Mouse (Mus musculus) splenic B cell, adult 2 months (primary cell): ENCODE results near the gene Rbpj.
"Not testable (repeated sequence)": the region's sequence is repeated elsewhere in the genome, so short reads cannot be mapped to it uniquely, and the experiment has no call there.

Experiments used
- DNase-seq: peaks from one replicate; pipeline ENCODE4 v3.0.0-alpha.2; 2011; ENCODE audit warnings: low read depth, low spot score
- H3K27me3 ChIP-seq: 2 replicates; pipeline ENCODE4 v1.6.1; 2012; ENCODE audit warnings: mild to moderate bottlenecking, low read length, moderate library complexity, mixed read lengths; ENCODE audit not compliant: control insufficient read depth, poor library complexity, insufficient read depth, severe bottlenecking
- H3K36me3 ChIP-seq: 2 replicates; pipeline ENCODE4 v1.6.1; 2012; ENCODE audit warnings: mild to moderate bottlenecking, low read length, moderate library complexity, mixed read lengths; ENCODE audit not compliant: control insufficient read depth, poor library complexity, insufficient read depth, severe bottlenecking

The Rbpj gene

DNA sequence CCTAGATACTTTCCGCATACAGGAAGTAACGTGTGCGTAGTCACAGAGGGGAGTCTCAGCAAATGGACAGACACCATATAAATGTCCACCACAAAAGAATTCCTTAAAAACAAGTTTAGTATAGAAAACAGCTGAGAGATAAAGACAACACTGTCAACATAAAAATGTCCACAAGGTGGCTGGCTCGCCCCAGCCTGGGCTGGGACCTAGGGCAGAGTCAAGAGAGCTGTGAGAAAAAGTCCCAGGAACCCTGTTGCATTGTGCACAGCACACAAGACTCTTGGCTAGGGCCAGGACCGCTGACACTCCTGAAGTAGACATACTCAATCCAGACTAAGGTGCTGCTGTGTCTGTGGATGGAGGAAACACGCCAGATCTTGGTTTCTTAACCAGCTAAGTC is 192.0 kb downstream of the Rbpj start:
- H3K27me3 ChIP-seq, result no peaks in the 10 kb centered on the region
- DNase-seq, result no peak
- no peaks in the 10 kb centered on the region; the same call in 1 of the 2 replicates for H3K36me3 ChIP-seq

DNA sequence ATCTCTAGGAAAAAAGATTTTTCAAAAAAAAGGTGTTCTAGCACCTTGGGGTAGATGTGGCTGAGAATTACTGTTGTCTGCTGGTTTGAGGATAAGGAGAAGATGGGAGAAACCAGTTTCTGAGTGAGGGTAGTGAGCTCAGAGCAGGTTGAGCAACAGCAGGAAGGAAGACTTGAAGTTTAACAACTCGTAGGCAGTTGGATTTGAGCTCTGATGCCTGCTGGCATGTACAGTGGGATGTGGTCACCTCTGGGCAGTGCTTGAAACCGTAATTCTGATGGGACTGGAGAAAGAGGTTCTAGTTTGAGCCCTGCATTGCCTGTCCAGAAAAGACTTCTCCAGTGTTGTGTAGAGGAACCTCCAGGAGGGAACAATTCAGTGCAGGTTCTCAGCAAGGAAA is 195.6 kb downstream of the Rbpj start:
- DNase-seq, result no peak
- no peaks in the 10 kb centered on the region; the same call in 1 of the 2 replicates for H3K36me3 ChIP-seq
- no peaks in the 10 kb centered on the region for H3K27me3 ChIP-seq

DNA sequence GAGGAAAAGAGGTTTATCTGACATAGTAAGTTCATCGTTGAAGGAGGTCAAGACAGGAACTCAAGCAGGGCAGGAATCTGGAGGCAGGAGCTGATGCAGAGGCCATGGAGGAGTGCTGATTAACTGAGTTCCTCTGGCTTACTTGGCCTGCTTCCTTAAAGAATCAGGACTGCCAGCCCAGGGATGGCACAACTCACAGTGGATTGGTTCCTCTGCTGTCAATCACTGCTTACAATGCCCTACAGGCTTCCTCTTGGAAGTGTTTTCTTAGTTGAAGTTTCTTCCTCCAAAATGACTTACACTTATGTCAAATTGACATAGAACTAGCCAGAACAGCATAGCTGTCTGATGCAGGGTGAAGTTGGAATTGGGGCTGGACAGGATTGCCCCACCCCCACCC is 196.5 kb downstream of the Rbpj start:
- Histone ChIP-seq H3K27me3 (no peaks in the 10 kb centered on the region), H3K36me3 (no peaks in the 10 kb centered on the region; the same call in 1 of the 2 replicates)
- DNase-seq, result no peak

DNA sequence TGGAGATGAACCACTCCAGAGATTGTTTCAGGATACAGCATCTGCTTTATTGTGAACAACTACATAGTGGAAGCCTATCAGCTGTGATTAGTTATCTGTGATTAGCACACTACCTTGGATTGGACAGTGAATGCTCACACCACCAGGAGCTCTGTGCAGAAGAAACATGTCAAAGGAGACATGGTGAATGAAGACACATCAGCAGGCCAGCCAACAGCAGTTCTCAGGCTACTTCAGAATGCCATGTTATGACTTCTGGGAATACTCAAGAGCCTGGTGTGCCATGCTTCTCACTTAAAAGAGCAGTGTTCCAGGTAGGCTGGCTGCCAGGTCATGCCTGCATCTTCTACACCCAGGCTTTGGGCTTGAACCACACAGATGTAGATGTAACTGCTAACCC is 197.7 kb downstream of the Rbpj start:
- H3K36me3 ChIP-seq, result no peaks in the 10 kb centered on the region; the same call in 1 of the 2 replicates
- DNase-seq, result no peak
- H3K27me3 ChIP-seq, result no peaks in the 10 kb centered on the region

DNA sequence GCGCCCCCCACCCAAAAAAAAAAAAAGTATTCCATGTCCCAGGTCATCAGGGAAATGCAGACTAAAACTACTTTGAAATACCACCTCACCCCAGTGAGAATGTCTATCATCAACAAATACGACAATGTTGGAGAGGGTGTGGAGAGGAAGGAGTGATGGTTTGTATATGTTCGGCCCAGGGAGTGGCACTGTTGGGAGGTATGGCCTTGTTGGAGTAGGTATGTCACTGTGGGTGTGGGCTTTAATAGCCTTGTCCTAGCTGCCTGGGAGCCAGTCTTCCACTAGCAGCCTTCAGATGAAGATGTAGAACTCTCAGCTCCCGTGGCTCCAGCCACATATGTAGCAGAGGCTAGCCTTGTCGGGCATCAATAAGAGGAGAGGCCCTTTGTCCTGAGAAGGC is 202.1 kb downstream of the Rbpj start:
- DNase-seq, result no peak
- H3K36me3 ChIP-seq, result no peaks in the 10 kb centered on the region

DNA sequence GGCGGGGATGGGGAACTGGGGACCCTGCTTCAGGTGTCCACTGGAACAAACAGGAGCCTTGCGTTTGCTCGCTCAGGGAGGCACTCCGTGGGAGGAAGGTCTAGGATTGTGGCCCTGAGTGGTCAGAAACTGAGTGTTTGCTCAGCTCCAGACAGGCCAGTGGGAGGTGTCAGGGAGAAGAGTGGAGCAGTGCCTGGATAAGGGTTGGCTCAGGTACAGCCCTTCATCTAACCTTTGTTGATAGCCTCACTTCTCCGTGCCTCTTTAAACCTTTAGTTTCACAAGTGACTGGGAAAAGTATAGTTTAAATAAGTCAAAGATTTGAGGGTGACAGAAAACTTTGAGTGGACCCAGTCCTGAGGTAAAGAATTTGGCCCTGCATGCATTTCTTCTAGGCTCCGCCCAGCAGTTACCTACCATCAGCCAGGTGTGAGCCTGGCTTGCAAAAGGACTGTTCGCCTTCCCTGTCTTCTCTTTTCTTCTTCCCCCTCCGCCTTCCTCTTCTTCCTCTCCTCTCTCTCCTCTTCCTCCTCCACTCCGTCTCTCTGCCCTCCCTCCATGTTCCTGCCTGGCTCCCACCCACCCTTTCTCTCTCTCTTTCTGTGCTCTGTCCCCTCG is 204.5 kb downstream of the Rbpj start:
- DNase-seq, result no peak
- Histone ChIP-seq H3K27me3 (no peaks in the 10 kb centered on the region), H3K36me3 (no peaks in the 10 kb centered on the region)

More for the DNA sequence above, 202.1 kb downstream of the Rbpj start:
- H3K27me3 ChIP-seq, result no peaks in the 10 kb centered on the region

DNA sequence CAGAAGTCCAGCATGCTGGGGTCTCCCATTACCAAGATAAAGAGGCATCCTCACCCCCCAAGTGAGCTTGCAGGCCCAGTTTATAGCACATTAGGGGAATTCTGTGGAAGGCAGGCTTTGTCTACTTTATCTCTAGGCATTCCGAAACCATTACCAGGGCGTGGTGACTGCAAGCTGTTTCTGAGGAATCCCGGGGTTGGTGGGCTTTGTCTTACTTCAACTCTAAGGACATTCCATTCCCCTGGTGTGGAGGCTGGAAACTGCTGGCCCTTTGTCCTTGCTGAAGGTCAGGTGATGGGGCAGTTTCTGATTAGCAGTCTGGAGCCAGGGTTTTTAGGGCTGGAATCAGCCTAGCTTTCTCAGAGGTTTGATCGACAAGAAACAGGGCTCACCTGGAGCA is 205.6 kb downstream of the Rbpj start:
- no peak for DNase-seq
- no peaks in the 10 kb centered on the region for H3K27me3 ChIP-seq
- H3K36me3 ChIP-seq, result no peaks in the 10 kb centered on the region

DNA sequence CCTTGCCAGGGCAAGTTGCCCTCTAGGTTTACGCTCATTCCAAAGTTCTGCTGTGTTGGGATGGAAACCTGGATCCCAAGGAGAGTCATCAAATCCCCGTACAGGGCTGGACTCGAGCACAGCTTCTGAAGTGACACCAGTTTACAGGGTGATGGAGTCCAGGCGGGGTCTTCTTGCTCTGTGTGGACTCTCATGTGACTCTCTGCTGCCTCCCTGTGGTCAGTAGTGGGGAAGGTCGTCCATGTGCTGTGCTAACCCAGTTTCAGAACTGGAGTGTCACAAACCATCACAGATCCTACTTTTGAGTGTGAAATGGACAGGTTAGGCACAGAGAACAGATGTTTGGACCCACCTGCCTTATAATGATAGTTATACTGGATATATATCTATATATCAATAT is 206.4 kb downstream of the Rbpj start:
- peak; percentile 62 for DNase-seq
- no peaks in the 10 kb centered on the region for H3K27me3 ChIP-seq
- H3K36me3 ChIP-seq, result no peaks in the 10 kb centered on the region

DNA sequence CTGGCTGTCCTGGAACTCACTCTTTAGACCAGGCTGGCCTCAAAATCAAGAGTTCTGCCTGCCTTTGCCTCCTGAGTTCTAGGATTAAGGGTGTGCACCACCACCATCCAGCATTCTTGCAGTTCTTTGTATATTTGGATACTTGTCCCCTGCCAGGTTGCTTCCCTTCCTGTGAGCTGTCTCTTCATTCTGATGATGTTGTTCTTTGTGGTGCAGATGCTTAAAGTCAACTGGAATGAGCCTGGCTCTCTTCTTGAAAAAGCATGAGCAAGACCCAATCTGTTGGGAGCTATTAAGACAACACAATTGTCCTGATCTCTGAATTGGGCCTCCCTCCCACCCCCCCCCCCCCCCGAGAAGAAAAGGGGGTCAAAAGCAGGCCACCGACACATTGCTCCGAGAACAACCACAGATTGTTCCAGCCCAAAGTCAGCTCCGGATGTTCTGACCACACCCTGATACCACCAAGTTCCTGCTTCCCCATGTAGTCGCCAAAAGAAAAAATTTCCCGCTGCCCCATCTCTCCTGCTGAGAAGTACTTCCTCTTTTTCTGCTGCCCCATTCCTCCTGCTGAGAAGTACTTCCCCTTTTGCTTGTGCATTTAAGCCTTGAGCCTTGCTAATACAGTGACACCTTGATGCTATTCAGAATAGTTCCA is 207.7 kb downstream of the Rbpj start:
- DNase-seq, H3K27me3 ChIP-seq, H3K36me3 ChIP-seq: not testable (repeated sequence)

DNA sequence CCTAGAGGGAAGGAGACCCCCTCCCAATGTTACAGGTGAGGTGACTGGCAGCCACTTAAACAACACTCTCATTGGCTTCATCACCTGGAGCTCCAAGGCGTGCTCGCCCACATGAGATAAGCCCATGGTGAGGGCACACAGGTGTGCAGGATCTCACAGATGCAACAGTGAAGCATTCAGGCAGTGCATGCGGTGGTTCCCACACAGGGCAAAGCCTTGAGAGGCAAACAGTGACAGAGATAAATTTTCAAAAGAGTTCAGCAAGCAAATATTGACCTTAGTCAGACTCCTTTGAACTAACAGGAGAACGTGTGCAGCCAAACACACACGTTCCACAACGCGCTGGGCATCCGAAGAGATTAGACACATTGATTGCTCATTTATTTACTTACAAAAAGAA is 210.7 kb downstream of the Rbpj start:
- Histone ChIP-seq H3K27me3 (no peaks in the 10 kb centered on the region), H3K36me3 (no peaks in the 10 kb centered on the region)
- DNase-seq, result no peak

DNA sequence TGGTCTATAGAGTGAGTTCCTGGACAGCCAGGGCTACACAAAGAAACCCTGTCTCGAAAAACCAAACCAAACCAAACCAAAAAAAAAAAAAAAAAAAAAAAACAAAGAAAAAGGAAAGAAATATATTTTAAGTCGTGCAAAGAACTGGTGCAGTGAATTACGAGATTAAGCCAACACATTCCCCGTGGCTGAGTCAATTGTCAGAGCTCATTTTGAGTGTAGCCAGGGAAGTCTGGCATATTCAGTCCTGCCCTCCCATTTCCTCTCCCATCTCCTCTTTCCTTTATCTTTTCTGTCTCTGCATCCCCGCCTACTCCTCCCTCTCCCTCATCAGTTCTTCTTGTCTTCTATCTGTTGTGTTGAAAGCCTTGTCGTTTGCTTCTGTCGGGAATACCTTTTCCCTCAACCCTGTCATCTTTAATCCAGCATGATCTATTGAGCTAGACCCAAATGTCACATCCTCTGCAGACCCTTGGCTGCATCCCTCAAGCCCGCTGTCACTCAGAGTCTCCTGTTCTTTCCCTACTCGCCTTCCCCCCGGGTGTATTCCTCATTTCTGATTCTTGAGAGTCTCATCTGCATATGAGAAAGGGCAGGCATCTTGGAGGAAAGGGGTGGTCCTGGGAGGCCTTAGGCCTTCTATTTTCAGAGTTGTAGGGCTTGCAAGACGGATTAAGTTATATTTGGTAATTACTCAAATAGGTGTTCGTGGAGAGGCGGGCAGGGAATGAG is 212.2 kb downstream of the Rbpj start:
- Histone ChIP-seq H3K27me3 (no peaks in the 10 kb centered on the region), H3K36me3 (no peaks in the 10 kb centered on the region)
- DNase-seq, result no peak

DNA sequence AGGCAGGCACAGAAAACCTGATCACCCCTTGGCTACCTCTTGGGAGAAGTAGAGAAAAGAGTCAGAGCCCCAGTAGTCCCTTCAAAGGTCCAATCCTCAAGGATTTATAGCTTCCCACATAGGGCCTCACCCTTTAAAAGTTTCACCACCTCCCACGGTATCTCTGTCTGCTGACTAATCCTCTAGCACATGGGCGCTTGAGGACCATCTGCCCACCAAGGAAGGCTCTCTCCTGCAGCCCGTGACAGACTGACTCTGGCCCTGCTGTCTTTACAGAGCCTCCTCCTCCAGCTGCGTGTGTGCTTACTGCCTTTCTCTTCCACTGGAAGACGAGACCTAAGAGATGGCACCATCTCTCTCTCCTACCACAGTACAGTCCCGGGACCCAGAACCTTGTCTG is 213.7 kb downstream of the Rbpj start:
- DNase-seq, result no peak
- Histone ChIP-seq H3K36me3 (no peaks in the 10 kb centered on the region), H3K27me3 (no peaks in the 10 kb centered on the region)

DNA sequence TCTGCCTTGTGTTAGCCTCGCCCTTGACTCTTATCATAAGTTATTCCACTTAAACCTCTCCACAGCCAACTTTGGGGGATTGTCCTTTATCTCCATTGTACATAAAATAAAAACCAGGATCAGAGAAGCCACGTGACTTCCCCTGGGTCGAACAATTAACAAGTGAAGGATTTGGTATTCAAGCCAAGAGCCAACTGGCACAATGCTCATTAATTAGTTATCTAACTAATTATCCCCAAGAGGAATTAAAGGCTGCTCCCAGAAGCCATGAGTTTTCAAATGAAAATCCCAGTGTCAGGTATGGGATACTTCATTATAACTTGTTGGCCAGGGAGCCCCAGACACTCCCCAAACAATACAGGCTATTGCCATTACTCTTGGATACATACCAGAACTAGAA is 218.0 kb downstream of the Rbpj start:
- Histone ChIP-seq H3K36me3 (no peaks in the 10 kb centered on the region), H3K27me3 (no peaks in the 10 kb centered on the region)

DNA sequence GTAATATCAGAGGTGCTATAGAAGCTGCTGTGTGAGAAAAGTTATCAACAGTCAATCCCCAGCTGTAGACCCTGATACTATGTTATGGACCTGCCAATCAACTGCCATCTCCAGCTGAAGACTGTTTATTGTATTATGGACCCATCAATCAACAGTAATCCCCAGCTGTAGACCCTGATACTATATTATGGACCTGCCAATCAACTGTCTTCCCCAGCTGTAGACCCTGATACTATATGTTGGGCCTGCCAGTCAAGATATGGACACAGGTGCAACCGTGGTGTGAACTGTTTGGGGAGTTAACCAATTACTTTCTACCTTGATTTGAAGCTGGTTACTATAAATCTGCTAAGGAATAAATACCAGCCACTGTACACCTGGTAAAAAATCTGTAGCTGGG is 218.5 kb downstream of the Rbpj start:
- DNase-seq, result no peak
- H3K27me3 ChIP-seq, result no peaks in the 10 kb centered on the region
- no peaks in the 10 kb centered on the region for H3K36me3 ChIP-seq

More for the DNA sequence above, 218.0 kb downstream of the Rbpj start:
- no peak for DNase-seq

DNA sequence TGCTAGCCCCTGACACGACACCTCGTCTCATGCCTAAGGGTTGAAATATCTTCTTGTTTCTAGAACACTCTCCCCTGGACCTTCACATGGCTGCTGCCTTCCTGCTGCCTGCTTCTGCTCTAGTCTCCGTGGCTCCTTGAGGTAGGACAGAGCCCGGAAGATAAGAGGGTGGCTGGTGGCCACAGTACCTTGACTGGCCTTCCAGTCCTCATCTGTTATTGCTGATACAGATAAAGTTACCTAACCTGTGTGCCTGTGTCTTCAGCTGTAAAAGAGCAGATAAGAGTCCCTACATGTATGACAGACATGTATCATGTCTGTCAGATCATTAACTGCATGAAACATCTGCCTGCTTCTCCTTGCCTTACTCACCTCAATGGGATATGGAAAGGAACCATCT is 219.7 kb downstream of the Rbpj start:
- no peaks in the 10 kb centered on the region for H3K27me3 ChIP-seq
- no peak for DNase-seq
- no peaks in the 10 kb centered on the region for H3K36me3 ChIP-seq
